Mouse (Mus musculus) CD8-positive naive resting alpha-beta T cell, adult 57 days (primary cell): Measurements from ENCODE around the gene Cers1. TPM values are rescaled to one million over a fixed set of nuclear protein-coding genes. Genes with fewer than 3 reads are reported as not detected.

Experiments
- total RNA-seq: library from RNA; stranded (reverse); gene quantifications from one replicate; pipeline ENCODE4 v1.2.4, GENCODE M21; 2023

Gene Cers1
- total RNA-seq, result not detected

DNA sequence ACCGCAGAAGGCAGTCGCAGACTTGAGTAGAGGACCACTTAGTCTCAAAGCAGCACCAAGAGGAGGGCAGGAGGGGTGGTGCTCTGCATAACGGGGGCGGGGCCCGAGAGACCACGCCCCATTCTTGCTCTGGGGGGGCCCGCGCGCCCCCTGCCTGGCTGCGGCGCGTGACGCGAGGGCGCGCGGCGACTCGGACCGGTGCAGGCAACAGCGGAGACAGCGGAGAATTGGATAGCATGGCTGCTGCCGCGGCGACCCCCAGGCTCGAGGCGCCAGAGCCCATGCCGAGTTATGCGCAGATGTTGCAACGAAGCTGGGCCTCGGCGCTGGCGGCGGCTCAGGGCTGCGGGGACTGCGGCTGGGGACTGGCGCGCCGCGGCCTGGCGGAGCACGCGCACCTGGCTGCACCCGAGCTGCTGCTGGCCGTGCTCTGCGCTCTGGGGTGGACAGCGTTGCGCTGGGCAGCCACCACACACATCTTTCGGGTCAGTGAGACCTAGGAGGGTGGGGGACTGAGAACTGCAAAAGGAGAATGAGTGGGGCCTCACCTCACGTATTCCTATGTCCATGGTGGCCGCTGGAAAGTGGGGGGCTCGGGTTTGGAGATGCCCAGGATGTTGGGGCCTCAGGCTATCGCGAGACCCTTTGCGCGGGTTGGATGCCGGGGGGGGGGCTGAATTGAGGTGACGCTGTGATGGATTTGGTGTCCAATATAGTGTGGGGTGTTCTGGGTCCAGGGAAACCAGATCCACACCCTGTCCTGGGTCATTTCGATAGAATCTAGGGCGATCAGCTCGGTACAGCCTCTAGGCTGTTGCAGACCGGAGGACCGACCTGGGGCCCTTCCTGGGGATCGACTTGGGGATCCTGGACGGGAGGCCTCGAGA, at the start of gene Cers1:
Gene Cers1, plus strand, starts transcription at position 152 of the 887 bp plus-strand sequence.

GRCm38 (mm10) chr8:70282603-70283135, 32.9 kb upstream of the Cers1 start, which contains the start of gene Homer3:
TSS of gene Homer3 (plus strand) at chr8:70282827.

DNA sequence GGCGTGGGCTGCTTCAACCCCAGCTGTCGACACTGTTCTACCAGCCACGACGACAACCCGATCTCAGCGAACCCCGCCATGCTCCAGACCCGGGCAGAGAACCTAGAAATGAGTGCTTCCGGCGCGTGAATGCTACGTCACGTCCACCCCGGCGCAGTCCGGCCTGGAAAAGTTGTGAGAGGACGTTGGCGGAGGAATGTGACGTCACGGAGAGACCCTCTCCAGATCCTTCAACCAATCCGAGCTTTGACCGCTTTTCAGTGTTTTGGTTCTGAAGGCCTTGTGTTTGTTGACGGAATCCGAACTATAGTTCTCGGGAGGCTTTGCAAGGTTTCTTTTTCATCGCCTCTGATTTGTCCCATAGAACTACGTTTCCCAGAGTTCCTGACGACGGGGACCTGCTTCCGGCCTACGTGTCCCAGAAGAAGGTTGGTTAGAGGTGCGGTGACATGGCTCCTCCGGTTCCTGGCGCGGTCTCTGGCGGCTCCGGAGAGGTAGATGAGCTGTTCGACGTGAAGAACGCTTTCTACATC, 13.2 kb upstream of the Cers1 start, which contains the start of the genes Ddx49 and Cope:
Gene Ddx49, minus strand, starts transcription at position 132 of the 533 bp plus-strand sequence.
Gene Cope, plus strand, starts transcription at position 161 of the 533 bp plus-strand sequence.

GRCm38 (mm10) chr8:70329124-70329834, 13.7 kb downstream of the Cers1 start, which contains the start of gene Gdf1:
TSS of gene Gdf1 (plus strand) at chr8:70329817.

GRCm38 (mm10) chr8:70353194-70353817, 37.7 kb downstream of the Cers1 start, which contains the start of gene Upf1:
TSS of gene Upf1 (minus strand) at chr8:70353278.

DNA sequence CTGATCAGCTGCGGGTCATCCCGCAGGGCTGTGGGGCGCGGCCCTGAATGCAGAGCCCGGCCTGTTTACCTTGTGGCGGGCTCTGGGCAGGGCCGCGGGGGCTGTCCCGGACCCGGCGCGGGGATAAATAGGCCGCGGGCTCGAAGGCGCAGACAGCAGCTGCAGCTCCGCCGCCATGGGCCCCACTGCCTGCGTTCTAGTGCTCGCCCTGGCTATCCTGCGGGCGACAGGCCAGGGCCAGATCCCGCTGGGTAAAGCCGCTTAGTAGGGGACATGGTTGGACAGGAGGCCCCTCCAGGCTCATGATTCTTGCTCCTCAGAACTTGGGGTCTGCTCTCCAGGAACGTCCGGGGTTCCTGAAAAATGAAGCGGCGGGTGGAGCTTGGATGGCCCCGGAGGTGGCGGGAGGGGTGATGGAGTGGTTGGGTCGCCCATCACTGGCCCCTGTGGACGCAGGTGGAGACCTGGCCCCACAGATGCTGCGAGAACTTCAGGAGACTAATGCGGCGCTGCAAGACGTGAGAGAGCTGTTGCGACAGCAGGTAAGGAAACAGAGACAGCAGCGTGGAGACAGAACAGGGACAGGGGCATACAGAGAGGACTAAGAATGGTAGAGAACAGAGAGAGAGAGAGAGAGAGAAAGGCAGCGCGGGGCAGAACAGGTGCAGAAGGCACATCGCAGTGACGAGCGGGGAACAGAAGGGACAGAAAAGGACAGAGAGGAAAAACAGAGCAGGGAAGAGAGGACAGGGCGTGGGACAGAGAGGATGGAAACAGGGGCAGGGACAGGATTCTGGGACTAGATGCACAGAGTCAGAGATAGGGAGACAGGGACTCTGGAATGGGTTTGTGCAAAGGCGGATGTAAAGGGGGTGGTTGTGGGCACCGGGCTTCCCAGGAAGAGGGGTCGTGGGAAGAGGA, 58.1 kb downstream of the Cers1 start, which contains the start of gene Comp:
Gene Comp, plus strand, starts transcription at position 162 of the 921 bp plus-strand sequence.

Other genes with a start within 250 kb of the Cers1 start
- gene Tm6sf2, start 242.9 kb upstream of the Cers1 start, total RNA-seq, result not detected
- not detected for gene Hapln4, start 232.3 kb upstream of the Cers1 start, total RNA-seq
- not detected for gene Ncan, start 194.9 kb upstream of the Cers1 start, total RNA-seq
- gene Nr2c2ap, start 184.4 kb upstream of the Cers1 start, total RNA-seq, result 32.8 TPM
- 24.6 TPM for gene Rfxank, start 176.6 kb upstream of the Cers1 start, total RNA-seq
- 55.0 TPM for gene Borcs8, start 176.3 kb upstream of the Cers1 start, total RNA-seq
- gene Mef2b, start 176.1 kb upstream of the Cers1 start, total RNA-seq, result 3.0 TPM
- 41.8 TPM for gene Tmem161a, start 143.4 kb upstream of the Cers1 start, total RNA-seq
- 11.4 TPM for gene Slc25a42, start 103.5 kb upstream of the Cers1 start, total RNA-seq
- gene Sugp2, start 81.5 kb upstream of the Cers1 start, total RNA-seq, result 58.6 TPM
- gene Armc6, start 81.3 kb upstream of the Cers1 start, total RNA-seq, result 11.6 TPM
- gene Homer3, start 32.9 kb upstream of the Cers1 start, total RNA-seq, result 6.5 TPM
- gene Ddx49, start 13.3 kb upstream of the Cers1 start, total RNA-seq, result 90.0 TPM
- gene Cope, start 13.3 kb upstream of the Cers1 start, total RNA-seq, result 103 TPM
- gene Gdf1, start 14.0 kb downstream of the Cers1 start, total RNA-seq, result not detected
- gene Upf1, start 37.5 kb downstream of the Cers1 start, total RNA-seq, result 79.1 TPM
- gene Comp, start 57.8 kb downstream of the Cers1 start, total RNA-seq, result 1.2 TPM
- 21.6 TPM for gene Crtc1, start 123.8 kb downstream of the Cers1 start, total RNA-seq
- 7.7 TPM for gene Klhl26, start 161.2 kb downstream of the Cers1 start, total RNA-seq
- not detected for gene Tmem59l, start 171.6 kb downstream of the Cers1 start, total RNA-seq
- not detected for gene Crlf1, start 177.4 kb downstream of the Cers1 start, total RNA-seq
- gene Rex1bd, start 191.0 kb downstream of the Cers1 start, total RNA-seq, result 51.6 TPM
- 3,862 TPM for gene Uba52, start 195.0 kb downstream of the Cers1 start, total RNA-seq
- 240 TPM for gene Fkbp8, start 211.9 kb downstream of the Cers1 start, total RNA-seq
- 61.7 TPM for gene Kxd1, start 212.2 kb downstream of the Cers1 start, total RNA-seq
- gene Ell, start 223.7 kb downstream of the Cers1 start, total RNA-seq, result 34.7 TPM